Mouse (Mus musculus): ENCODE data around the gene Ltk. TPM values are rescaled to one million over a fixed set of nuclear protein-coding genes. Genes with fewer than 3 reads are reported as not detected.

Gene Ltk
- polyA plus RNA-seq, 1 experiment from 2014 or later = not detected

GRCm38 (mm10) chr2:119800876-119801846 lies 40.9 kb upstream of the Ltk start:
- Histone ChIP-seq H3K27me3 (ENCODE audit: control insufficient read depth, insufficient read depth, low read length) (peaks cover 9% of the 10 kb centered on the region; the same call in 1 of the 2 replicates), H3K9ac (ENCODE audit: low read length) (peak overlapping the region; percentile 95; the same call in 1 of the 2 replicates), H3K27ac (replicated peaks; ENCODE audit: low read depth, low read length) (no peak overlapping the region), H3K4me2 (ENCODE audit: low read depth, severe bottlenecking) (peak overlapping the region; percentile 86), H3K4me1 (ENCODE audit: control insufficient read depth, insufficient read depth, low read length) (peaks cover 17% of the 10 kb centered on the region), H3K4me3 (ENCODE audit: low read depth, low read length) (peak overlapping the region; percentile 88), H3K9me3 (ENCODE audit: control insufficient read depth, low read length) (no peaks in the 10 kb centered on the region), H3K36me3 (ENCODE audit: control insufficient read depth, insufficient read depth, low read length) (peaks cover 2% of the 10 kb centered on the region; the same call in 1 of the 2 replicates)
- ATAC-seq (ENCODE audit: insufficient number of reproducible peaks, low FRiP score, low TSS enrichment, low read depth) (no peak), DNase-seq (ENCODE audit: low spot score) (no peak)
- WGBS = 51% methylated on average over 15 of the region's 15 CpGs

GRCm38 (mm10) chr2:119799961-119800550 lies 39.8 kb upstream of the Ltk start:
- H3K4me3 ChIP-seq (ENCODE audit: low read depth, low read length) = peak overlapping the region; percentile 88
- H3K27me3 ChIP-seq (ENCODE audit: control insufficient read depth, insufficient read depth, low read length) = peaks cover 9% of the 10 kb centered on the region; the same call in 1 of the 2 replicates
- under 1% methylated on average over 27 of the region's 27 CpGs for WGBS
- peak overlapping the region; percentile 95 for H3K9ac ChIP-seq (ENCODE audit: low read length)
- peaks cover 2% of the 10 kb centered on the region; the same call in 1 of the 2 replicates for H3K36me3 ChIP-seq (ENCODE audit: control insufficient read depth, insufficient read depth, low read length)
- peak overlapping the region; percentile 36; the same call in 1 of the 2 replicates for H3K27ac ChIP-seq (replicated peaks; ENCODE audit: low read depth, low read length)
- DNase-seq (ENCODE audit: low spot score) (peak; percentile 66), ATAC-seq (ENCODE audit: insufficient number of reproducible peaks, low FRiP score, low TSS enrichment, low read depth) (no peak)
- H3K4me1 ChIP-seq (ENCODE audit: control insufficient read depth, insufficient read depth, low read length) = peaks cover 17% of the 10 kb centered on the region
- no peaks in the 10 kb centered on the region for H3K9me3 ChIP-seq (ENCODE audit: control insufficient read depth, low read length)
- peak overlapping the region; percentile 86 for H3K4me2 ChIP-seq (ENCODE audit: low read depth, severe bottlenecking)

- WGBS = under 1% methylated on average over 48 of the region's 89 CpGs
- Histone ChIP-seq H3K9me3 (ENCODE audit: control insufficient read depth, low read length) (no peaks in the 10 kb centered on the region), H3K4me3 (ENCODE audit: low read depth, low read length) (peak overlapping the region; percentile 88), H3K4me2 (ENCODE audit: low read depth, severe bottlenecking) (peak overlapping the region; percentile 86), H3K27ac (replicated peaks; ENCODE audit: low read depth, low read length) (peak overlapping the region; percentile 36; the same call in 1 of the 2 replicates), H3K9ac (ENCODE audit: low read length) (peak overlapping the region; percentile 95), H3K27me3 (ENCODE audit: control insufficient read depth, insufficient read depth, low read length) (peaks cover 9% of the 10 kb centered on the region; the same call in 1 of the 2 replicates), H3K36me3 (ENCODE audit: control insufficient read depth, insufficient read depth, low read length) (peaks cover 2% of the 10 kb centered on the region; the same call in 1 of the 2 replicates), H3K4me1 (ENCODE audit: control insufficient read depth, insufficient read depth, low read length) (peaks cover 17% of the 10 kb centered on the region)
- DNase-seq (ENCODE audit: low spot score) (peak; percentile 70), ATAC-seq (ENCODE audit: insufficient number of reproducible peaks, low FRiP score, low TSS enrichment, low read depth) (peak; percentile 53; the same call in 1 of the 2 replicates)
These were observed 39.1 kb upstream of the Ltk start for GRCm38 (mm10) chr2:119799181-119799960.

GRCm38 (mm10) chr2:119798246-119798927 lies 38.2 kb upstream of the Ltk start:
- Histone ChIP-seq H3K4me2 (ENCODE audit: low read depth, severe bottlenecking) (peak overlapping the region; percentile 86; the same call in 1 of the 2 replicates), H3K4me3 (ENCODE audit: low read depth, low read length) (no peak overlapping the region), H3K27me3 (ENCODE audit: control insufficient read depth, insufficient read depth, low read length) (peaks cover 9% of the 10 kb centered on the region; the same call in 1 of the 2 replicates)

GRCm38 (mm10) chr2:119797279-119797783 lies 37.1 kb upstream of the Ltk start, which contains the start of gene Tyro3:
TSS of gene Tyro3 (plus strand) at chr2:119797733.
- no peak within 1 kb of the TSS for H3K27ac ChIP-seq (replicated peaks; ENCODE audit: low read depth, low read length)
- no peaks in the 10 kb centered on the region for H3K36me3 ChIP-seq (ENCODE audit: control insufficient read depth, insufficient read depth, low read length)
- peaks cover 6% of the 10 kb centered on the region for H3K4me1 ChIP-seq (ENCODE audit: control insufficient read depth, insufficient read depth, low read length)
- WGBS = 64% methylated on average over 5 of the region's 5 CpGs
- no peak within 1 kb of the TSS for H3K9ac ChIP-seq (ENCODE audit: low read length)
- no peaks in the 10 kb centered on the region for H3K9me3 ChIP-seq (ENCODE audit: control insufficient read depth, low read length)
- ATAC-seq (ENCODE audit: insufficient number of reproducible peaks, low FRiP score, low TSS enrichment, low read depth) (no peak), DNase-seq (ENCODE audit: low spot score) (no peak)
- H3K27me3 ChIP-seq (ENCODE audit: control insufficient read depth, insufficient read depth, low read length) = peaks cover 9% of the 10 kb centered on the region; the same call in 1 of the 2 replicates
- no peak within 1 kb of the TSS for H3K4me2 ChIP-seq (ENCODE audit: low read depth, severe bottlenecking)
- no peak within 1 kb of the TSS for H3K4me3 ChIP-seq (ENCODE audit: low read depth, low read length)

More at GRCm38 (mm10) chr2:119798246-119798927, 38.2 kb upstream of the Ltk start:
- Histone ChIP-seq H3K9me3 (ENCODE audit: control insufficient read depth, low read length) (no peaks in the 10 kb centered on the region), H3K36me3 (ENCODE audit: control insufficient read depth, insufficient read depth, low read length) (peaks cover under 1% of the 10 kb centered on the region; the same call in 1 of the 2 replicates), H3K4me1 (ENCODE audit: control insufficient read depth, insufficient read depth, low read length) (peaks cover 12% of the 10 kb centered on the region), H3K9ac (ENCODE audit: low read length) (no peak overlapping the region), H3K27ac (replicated peaks; ENCODE audit: low read depth, low read length) (no peak overlapping the region)
- ATAC-seq (ENCODE audit: insufficient number of reproducible peaks, low FRiP score, low TSS enrichment, low read depth) = no peak
- WGBS = 11% methylated on average over 13 of the region's 13 CpGs
- DNase-seq (ENCODE audit: low spot score) = peak; percentile 55

- H3K9ac ChIP-seq (ENCODE audit: low read length) = no peak overlapping the region
- DNase-seq (ENCODE audit: low spot score) = no peak
- no peaks in the 10 kb centered on the region for H3K27me3 ChIP-seq (ENCODE audit: control insufficient read depth, insufficient read depth, low read length)
- WGBS = 76% methylated on average over 2 of the region's 2 CpGs
- ATAC-seq (ENCODE audit: insufficient number of reproducible peaks, low FRiP score, low TSS enrichment, low read depth) = no peak
- no peaks in the 10 kb centered on the region for H3K4me1 ChIP-seq (ENCODE audit: control insufficient read depth, insufficient read depth, low read length)
- H3K27ac ChIP-seq (replicated peaks; ENCODE audit: low read depth, low read length) = no peak overlapping the region
- no peak overlapping the region for H3K4me3 ChIP-seq (ENCODE audit: low read depth, low read length)
- H3K36me3 ChIP-seq (ENCODE audit: control insufficient read depth, insufficient read depth, low read length) = no peaks in the 10 kb centered on the region
- H3K9me3 ChIP-seq (ENCODE audit: control insufficient read depth, low read length) = no peaks in the 10 kb centered on the region
- no peak overlapping the region for H3K4me2 ChIP-seq (ENCODE audit: low read depth, severe bottlenecking)
These were observed 29.8 kb upstream of the Ltk start for GRCm38 (mm10) chr2:119789996-119790395.

GRCm38 (mm10) chr2:119787206-119787883 lies 27.1 kb upstream of the Ltk start, which contains the start of gene Rpap1:
TSS of gene Rpap1 (minus strand) at chr2:119787537.
- peak within 1 kb of the TSS; percentile 69 for H3K9ac ChIP-seq (ENCODE audit: low read length)
- peak within 1 kb of the TSS; percentile 63 for H3K27ac ChIP-seq (replicated peaks; ENCODE audit: low read depth, low read length)
- no peaks in the 10 kb centered on the region for H3K4me1 ChIP-seq (ENCODE audit: control insufficient read depth, insufficient read depth, low read length)
- ATAC-seq (ENCODE audit: insufficient number of reproducible peaks, low FRiP score, low TSS enrichment, low read depth) (peak; percentile 90), DNase-seq (ENCODE audit: low spot score) (peak; percentile 92)
- under 1% methylated on average over 44 of the region's 44 CpGs for whole genome bisulfite sequencing
- H3K4me3 ChIP-seq (ENCODE audit: low read depth, low read length) = peak within 1 kb of the TSS; percentile 46
- H3K9me3 ChIP-seq (ENCODE audit: control insufficient read depth, low read length) = no peaks in the 10 kb centered on the region
- no peaks in the 10 kb centered on the region for H3K27me3 ChIP-seq (ENCODE audit: control insufficient read depth, insufficient read depth, low read length)
- peak within 1 kb of the TSS; percentile 53 for H3K4me2 ChIP-seq (ENCODE audit: low read depth, severe bottlenecking)
- H3K36me3 ChIP-seq (ENCODE audit: control insufficient read depth, insufficient read depth, low read length) = peaks cover 3% of the 10 kb centered on the region; the same call in 1 of the 2 replicates

All from limb, embryonic 11.5 days (tissue).